Mouse (Mus musculus) embryonic facial prominence, embryonic 14.5 days (tissue): ENCODE data around the gene Mtmr14. TPM values are rescaled to one million over a fixed set of nuclear protein-coding genes. Genes with fewer than 3 reads are reported as not detected.
A peak's percentile ranks its signal among the peaks of the same experiment; 100 is the strongest.

Experiments used
- ATAC-seq: fragments of 200-750 bp; cut with Nextera tagmentation; 2 replicates; pipeline ENCODE4 v1.8.0; 2017; ENCODE audit warnings: low read depth, moderate number of reproducible peaks, moderate TSS enrichment
- DNase-seq: peaks from one replicate; pipeline ENCODE4 v3.0.0-alpha.2; 2015; ENCODE audit warnings: low spot score
- H3K27ac ChIP-seq: fragments of 300-500 bp; sonication (generic); replicated peaks from 2 replicates; pipeline ENCODE4 v1.5.1; 2014; ENCODE audit warnings: low read depth, mild to moderate bottlenecking, low read length, moderate library complexity
- H3K27me3 ChIP-seq: fragments of 300-500 bp; sonication (generic); replicated peaks from 2 replicates; pipeline ENCODE4 v1.6.1; 2014; ENCODE audit warnings: low read length; ENCODE audit not compliant: control insufficient read depth, insufficient read depth
- H3K36me3 ChIP-seq: fragments of 300-500 bp; sonication (generic); 2 replicates; pipeline ENCODE4 v1.6.1; 2014; ENCODE audit warnings: low read length, mixed read lengths; ENCODE audit not compliant: control insufficient read depth, insufficient read depth
- H3K4me1 ChIP-seq: fragments of 300-500 bp; sonication (generic); 2 replicates; pipeline ENCODE4 v1.6.1; 2014; ENCODE audit warnings: antibody characterized with exemption, low read length; ENCODE audit not compliant: control insufficient read depth, insufficient read depth
- H3K4me2 ChIP-seq: fragments of 300-500 bp; sonication (generic); 2 replicates; pipeline ENCODE4 v1.6.1; 2014; ENCODE audit warnings: low read depth, mild to moderate bottlenecking, low read length, moderate library complexity, mixed read lengths
- H3K4me3 ChIP-seq: fragments of 300-500 bp; sonication (generic); 2 replicates; pipeline ENCODE4 v1.5.1; 2014; ENCODE audit warnings: low read depth, mild to moderate bottlenecking, low read length
- H3K9ac ChIP-seq: fragments of 300-500 bp; sonication (generic); 2 replicates; pipeline ENCODE4 v1.6.1; 2014; ENCODE audit warnings: low read depth, mild to moderate bottlenecking, low read length, moderate library complexity, mixed read lengths
- H3K9me3 ChIP-seq: fragments of 300-500 bp; sonication (generic); 2 replicates; pipeline ENCODE4 v1.6.1; 2016; ENCODE audit warnings: low read length; ENCODE audit not compliant: control insufficient read depth
- WGBS: fragments of 180-500 bp; shearing (Covaris S2); extraction: QIAGEN DNeasy Blood & Tissue Kit; methylation state at CpG from one replicate; pipeline ENCODE4 v1.1.7; 2014; 5-methylcytosine and 5-hydroxymethylcytosine counted together
- polyA plus RNA-seq: library from polyadenylated mRNA; unstranded; fragments of >200 nt; fragmentation: Nextera tagmentation; extraction: Ambion mirVana; gene quantifications from 2 replicates; pipeline ENCODE4 v1.2.1, GENCODE M21; 2014

Mtmr14 gene
- 31.6 and 33.3 TPM in 2 replicates for polyA plus RNA-seq

DNA sequence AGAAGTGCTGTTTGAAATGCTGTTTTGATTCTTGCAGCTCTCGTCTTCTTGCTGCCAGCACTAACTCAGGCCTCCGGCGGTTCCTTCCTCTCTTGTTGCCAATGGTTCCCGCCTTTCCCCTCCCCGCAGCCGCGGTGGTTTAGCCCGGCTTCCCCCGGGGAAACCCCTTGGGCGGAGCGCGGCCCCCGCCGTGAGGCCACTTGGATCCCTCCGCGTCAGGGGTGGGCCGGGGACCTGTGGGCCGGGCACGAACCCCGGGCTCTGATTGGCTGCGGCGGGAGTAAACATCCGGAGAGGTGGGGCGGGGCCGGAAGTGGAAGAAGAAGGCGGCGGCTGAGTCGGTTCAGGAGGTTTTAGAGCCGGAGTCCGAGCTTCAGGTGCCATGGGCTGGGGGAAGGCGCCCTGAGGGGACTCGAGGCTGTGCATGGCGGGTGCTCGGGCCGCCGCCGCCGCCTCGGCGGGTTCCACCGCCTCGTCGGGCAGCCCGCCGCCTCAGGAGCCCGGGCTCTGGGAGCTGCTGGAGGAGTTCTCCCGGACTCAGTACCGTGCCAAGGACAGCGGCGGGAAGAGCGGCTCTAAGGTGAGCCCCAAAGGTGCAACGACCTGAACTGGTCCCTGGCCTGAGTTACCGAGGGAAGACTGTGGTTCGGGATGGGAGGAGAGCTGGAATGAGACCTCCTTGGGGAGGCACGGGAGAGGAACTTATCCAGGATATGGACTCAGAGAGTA is at the start of gene Mtmr14:
TSS of gene Mtmr14 (plus strand) at position 302 of the 729 bp plus-strand sequence.
- DNase-seq: peak; percentile 98
- Histone ChIP-seq H3K27me3 (no peaks in the 10 kb centered on the region), H3K9ac (peak within 1 kb of the TSS; percentile 81), H3K4me3 (peak within 1 kb of the TSS; percentile 92), H3K36me3 (peaks cover 18% of the 10 kb centered on the region; the same call in 1 of the 2 replicates), H3K9me3 (no peaks in the 10 kb centered on the region), H3K27ac (peak within 1 kb of the TSS; percentile 58; the same call in 1 of the 2 replicates), H3K4me1 (peaks cover 8% of the 10 kb centered on the region; the same call in 1 of the 2 replicates), H3K4me2 (peak within 1 kb of the TSS; percentile 84)
- ATAC-seq: peak; percentile 99
- under 1% methylated on average over 39 of the region's 55 CpGs for WGBS

DNA sequence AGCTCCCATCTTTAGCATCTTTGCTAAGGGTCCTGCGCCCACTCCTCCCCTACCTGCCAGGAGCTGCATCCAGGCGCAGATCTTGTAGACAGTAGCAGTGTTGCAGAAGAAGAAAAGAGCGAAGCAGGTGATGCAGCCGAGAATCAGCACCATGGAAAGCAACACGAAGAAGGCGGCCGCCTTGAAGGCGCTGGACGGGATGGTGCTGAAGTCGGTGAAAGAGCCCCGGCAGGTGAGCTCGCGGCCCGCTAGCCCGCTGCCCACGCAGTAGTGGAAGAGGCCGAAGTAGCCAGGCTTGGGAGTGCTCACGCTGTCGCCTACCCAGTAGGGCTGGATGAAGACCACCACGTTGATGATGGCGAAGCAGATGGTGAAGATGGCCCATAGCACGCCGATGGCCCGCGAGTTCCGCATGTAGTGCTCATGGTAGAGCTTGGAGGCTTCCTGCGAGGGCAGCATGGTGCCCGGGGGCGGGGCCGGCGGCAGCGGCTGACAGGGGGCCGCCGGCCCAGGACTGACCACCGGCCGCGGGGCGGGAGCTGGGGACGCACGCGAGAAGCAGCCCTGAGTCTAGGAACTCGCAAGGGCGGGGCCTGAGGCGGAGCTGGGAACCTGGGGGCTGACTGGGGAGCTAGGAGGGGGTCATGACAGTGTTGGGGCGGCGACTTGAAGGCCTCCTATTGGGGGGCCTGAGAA is 43.7 kb upstream of the Mtmr14 start:
- no peak overlapping the region for H3K27ac ChIP-seq
- peak overlapping the region; percentile 69 for H3K4me2 ChIP-seq
- no peak overlapping the region for H3K9ac ChIP-seq
- H3K4me3 ChIP-seq: peak overlapping the region; percentile 47; the same call in 1 of the 2 replicates
- peaks cover 35% of the 10 kb centered on the region for H3K27me3 ChIP-seq
- DNase-seq: peak; percentile 78
- peaks cover 4% of the 10 kb centered on the region for H3K4me1 ChIP-seq
- no peak for ATAC-seq
- no peaks in the 10 kb centered on the region for H3K36me3 ChIP-seq
- H3K9me3 ChIP-seq: no peaks in the 10 kb centered on the region
- 2% methylated on average over 39 of the region's 46 CpGs for WGBS

DNA sequence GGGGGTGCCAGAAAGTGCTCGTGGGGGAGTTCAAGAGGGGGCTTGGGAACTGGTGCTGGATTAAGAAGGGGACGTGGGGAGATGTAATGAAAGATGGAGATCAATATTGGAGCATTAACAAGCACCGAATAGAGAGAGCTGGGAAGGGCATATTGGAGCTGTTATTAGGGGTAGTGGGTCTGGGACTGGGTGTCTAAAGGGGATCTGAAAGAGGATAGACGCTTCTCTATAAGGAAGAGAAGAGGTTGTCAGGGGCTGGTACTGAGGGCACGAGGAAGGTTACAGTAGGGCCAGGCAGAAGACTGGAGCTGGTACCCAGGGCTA is 43.2 kb upstream of the Mtmr14 start:
- DNase-seq: no peak
- Histone ChIP-seq H3K4me2 (peak overlapping the region; percentile 69), H3K9ac (peak overlapping the region; percentile 63; the same call in 1 of the 2 replicates), H3K27me3 (peaks cover 35% of the 10 kb centered on the region), H3K4me3 (peak overlapping the region; percentile 47), H3K27ac (no peak overlapping the region), H3K9me3 (no peaks in the 10 kb centered on the region), H3K36me3 (no peaks in the 10 kb centered on the region), H3K4me1 (peaks cover 4% of the 10 kb centered on the region)
- no peak for ATAC-seq
- 2% methylated on average over 5 of the region's 5 CpGs for WGBS

DNA sequence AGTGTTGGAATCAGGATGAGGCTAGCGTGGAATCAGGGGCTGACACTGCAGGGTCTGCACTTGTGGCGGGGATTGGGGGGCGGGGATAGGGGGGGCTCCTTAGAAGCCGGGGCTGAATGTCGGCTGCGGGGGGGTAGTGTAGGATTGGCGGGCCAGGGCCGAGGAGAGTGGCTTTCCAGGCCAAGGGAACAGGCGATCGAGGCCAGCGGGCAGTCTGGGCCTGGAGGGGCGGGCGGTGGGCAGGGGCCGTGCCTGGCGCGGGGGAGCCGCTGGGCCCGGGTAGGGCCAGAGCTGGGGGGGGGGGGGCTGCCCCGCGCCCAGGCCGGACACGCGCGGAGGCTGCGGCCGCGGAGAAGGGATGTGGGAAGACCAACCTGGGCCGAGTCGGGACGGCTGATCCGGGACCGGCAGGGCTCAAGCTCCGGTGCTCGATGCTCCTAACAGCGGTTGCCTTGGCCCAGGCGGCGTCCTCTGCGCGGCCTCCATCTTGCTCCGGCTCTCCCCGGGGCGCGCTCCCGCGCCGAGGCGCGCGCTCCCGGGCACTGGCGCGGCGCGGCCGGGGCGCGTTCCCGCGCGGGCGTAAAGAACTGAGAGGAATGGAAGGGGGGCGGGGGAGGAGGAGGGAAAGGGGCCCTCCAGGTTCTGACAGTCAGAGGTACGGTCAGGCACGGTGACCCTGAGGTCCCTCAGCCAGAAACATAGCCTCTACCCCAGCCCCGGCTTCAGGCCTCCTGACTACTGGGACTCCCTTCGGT is 42.6 kb upstream of the Mtmr14 start, which contains the start of gene Lhfpl4:
TSS of gene Lhfpl4 (minus strand) at position 544 of the 755 bp plus-strand sequence.
- DNase-seq: peak; percentile 6
- H3K9me3 ChIP-seq: no peaks in the 10 kb centered on the region
- H3K4me2 ChIP-seq: peak within 1 kb of the TSS; percentile 69
- peak; percentile 70; the same call in 1 of the 2 replicates for ATAC-seq
- peaks cover 35% of the 10 kb centered on the region for H3K27me3 ChIP-seq
- H3K4me3 ChIP-seq: peak within 1 kb of the TSS; percentile 47
- H3K27ac ChIP-seq: no peak within 1 kb of the TSS
- H3K9ac ChIP-seq: peak within 1 kb of the TSS; percentile 63
- no peaks in the 10 kb centered on the region for H3K36me3 ChIP-seq
- 1% methylated on average over 16 of the region's 66 CpGs for WGBS
- H3K4me1 ChIP-seq: peaks cover 4% of the 10 kb centered on the region

DNA sequence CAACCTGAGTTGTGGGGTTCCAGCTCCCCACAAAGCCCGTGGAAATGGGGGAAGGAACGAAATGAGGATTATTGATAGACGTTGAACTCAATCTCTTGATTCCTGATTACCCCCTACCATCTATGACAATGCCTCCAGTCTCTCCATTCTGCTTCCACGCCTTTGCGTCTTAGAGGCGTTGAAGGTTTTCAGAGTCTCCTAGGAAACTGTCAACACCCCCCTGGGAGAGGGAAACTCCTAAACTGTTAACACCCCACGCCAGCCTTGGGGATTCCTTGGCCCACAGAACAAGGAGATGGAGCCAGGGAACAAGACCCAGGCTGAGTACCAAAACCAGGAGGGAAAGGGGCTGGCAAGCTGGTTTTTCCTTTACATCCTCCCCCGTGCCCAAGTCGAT is 42.0 kb upstream of the Mtmr14 start:
- Histone ChIP-seq H3K4me3 (peak overlapping the region; percentile 47), H3K4me2 (peak overlapping the region; percentile 69), H3K9me3 (no peaks in the 10 kb centered on the region), H3K27ac (no peak overlapping the region), H3K9ac (no peak overlapping the region), H3K4me1 (peaks cover 4% of the 10 kb centered on the region), H3K27me3 (peaks cover 35% of the 10 kb centered on the region), H3K36me3 (no peaks in the 10 kb centered on the region)
- 14% methylated on average over 9 of the region's 9 CpGs for WGBS
- ATAC-seq: no peak
- no peak for DNase-seq

DNA sequence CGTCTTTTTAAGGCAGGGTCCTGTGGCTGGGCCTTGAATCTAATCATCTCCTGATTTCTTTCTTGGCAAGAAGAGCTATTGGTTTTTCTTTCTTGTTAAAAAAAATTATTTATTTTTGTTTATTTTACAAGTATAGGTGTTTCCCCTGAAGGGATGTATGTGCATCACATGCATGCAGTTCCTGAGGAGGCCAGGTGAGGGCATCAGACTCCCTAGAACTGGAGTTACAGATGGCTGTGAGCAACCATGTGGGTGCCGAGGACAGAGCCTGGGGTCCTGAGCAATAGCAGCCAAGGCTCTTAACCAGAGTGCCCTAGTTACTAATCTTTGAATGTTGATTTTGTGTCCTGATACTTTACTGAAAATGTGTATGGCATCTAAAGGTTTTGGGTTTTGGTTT is 21.4 kb upstream of the Mtmr14 start:
- H3K9me3 ChIP-seq: 0 out of 2 replicates have a peak, but pooled peaks cover 3% of the 10 kb centered on the region
- 70% methylated on average over 2 of the region's 2 CpGs for WGBS
- H3K27me3 ChIP-seq: no peaks in the 10 kb centered on the region
- H3K4me3 ChIP-seq: no peak overlapping the region
- H3K27ac ChIP-seq: no peak overlapping the region
- no peak overlapping the region for H3K4me2 ChIP-seq
- ATAC-seq (no peak), DNase-seq (no peak)
- H3K9ac ChIP-seq: no peak overlapping the region
- no peaks in the 10 kb centered on the region for H3K4me1 ChIP-seq
- no peaks in the 10 kb centered on the region for H3K36me3 ChIP-seq

DNA sequence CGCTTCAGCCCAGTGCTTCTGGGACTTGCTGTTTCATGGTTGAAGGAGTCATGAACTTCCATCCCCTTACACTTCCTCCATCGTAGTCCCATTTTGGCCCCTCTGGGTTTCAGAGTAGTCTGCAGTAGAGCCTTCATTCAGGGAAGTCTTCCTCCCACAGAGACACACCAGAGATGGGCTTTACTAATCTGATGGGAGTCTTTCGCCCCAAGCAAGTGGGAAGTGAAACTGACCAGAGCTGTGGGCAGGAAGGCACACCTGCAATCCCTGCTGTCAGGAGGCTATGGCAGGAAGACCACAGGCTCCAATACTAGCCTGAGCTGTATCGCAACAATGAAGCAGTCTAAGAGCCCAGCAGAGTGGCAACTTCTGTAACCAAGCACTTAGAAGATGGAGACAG is 11.8 kb upstream of the Mtmr14 start:
- ATAC-seq (no peak), DNase-seq (no peak)
- H3K27ac ChIP-seq: no peak overlapping the region
- H3K4me1 ChIP-seq: no peaks in the 10 kb centered on the region
- no peak overlapping the region for H3K4me2 ChIP-seq
- no peak overlapping the region for H3K9ac ChIP-seq
- H3K9me3 ChIP-seq: no peaks in the 10 kb centered on the region
- WGBS: 71% methylated on average over 4 of the region's 4 CpGs
- no peaks in the 10 kb centered on the region for H3K36me3 ChIP-seq
- H3K4me3 ChIP-seq: no peak overlapping the region
- H3K27me3 ChIP-seq: no peaks in the 10 kb centered on the region

DNA sequence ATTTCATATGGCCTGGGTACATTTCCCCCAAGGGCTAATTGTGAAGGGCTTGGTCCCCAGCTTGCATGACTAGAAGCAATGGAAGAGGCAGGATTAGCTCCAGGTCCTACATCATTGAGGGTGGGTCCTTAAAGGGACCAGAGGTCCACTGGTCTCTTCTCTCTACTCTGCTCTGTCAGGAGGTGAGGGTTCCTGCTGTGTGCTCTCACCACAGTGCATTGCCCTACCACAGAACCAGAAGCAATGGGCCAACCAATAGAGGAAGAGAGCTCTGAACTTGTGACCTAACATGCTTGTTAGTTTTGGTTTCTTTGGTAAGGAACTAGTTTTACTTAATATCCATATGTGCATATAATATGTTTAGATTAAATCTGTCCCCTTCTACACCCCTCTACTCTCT is 10.9 kb upstream of the Mtmr14 start:
- no peak overlapping the region for H3K4me2 ChIP-seq
- no peaks in the 10 kb centered on the region for H3K27me3 ChIP-seq
- no peaks in the 10 kb centered on the region for H3K36me3 ChIP-seq
- ATAC-seq (no peak), DNase-seq (no peak)
- 0 out of 2 replicates have a peak, but pooled peaks cover 4% of the 10 kb centered on the region for H3K9me3 ChIP-seq
- no peak overlapping the region for H3K9ac ChIP-seq
- H3K4me3 ChIP-seq: no peak overlapping the region
- no peak overlapping the region for H3K27ac ChIP-seq
- H3K4me1 ChIP-seq: no peaks in the 10 kb centered on the region
